Mouse (Mus musculus) kidney, adult 2 months (tissue): ENCODE measurements around the gene Ppp1r9a.

Experiments used
- CTCF ChIP-seq: fragments of 200-500 bp; conservative IDR thresholded peaks from 2 replicates; pipeline ENCODE4 v1.5.1; 2011; ENCODE audit warnings: low read depth, mild to moderate bottlenecking, control low read depth, low read length, moderate library complexity, mixed read lengths; ENCODE audit not compliant: insufficient read depth, insufficient read length
- POLR2A ChIP-seq: fragments of 200-500 bp; IDR thresholded peaks from one replicate; pipeline ENCODE4 v1.6.1; 2011; ENCODE audit warnings: low read depth, low read length, control low read depth

DNA sequence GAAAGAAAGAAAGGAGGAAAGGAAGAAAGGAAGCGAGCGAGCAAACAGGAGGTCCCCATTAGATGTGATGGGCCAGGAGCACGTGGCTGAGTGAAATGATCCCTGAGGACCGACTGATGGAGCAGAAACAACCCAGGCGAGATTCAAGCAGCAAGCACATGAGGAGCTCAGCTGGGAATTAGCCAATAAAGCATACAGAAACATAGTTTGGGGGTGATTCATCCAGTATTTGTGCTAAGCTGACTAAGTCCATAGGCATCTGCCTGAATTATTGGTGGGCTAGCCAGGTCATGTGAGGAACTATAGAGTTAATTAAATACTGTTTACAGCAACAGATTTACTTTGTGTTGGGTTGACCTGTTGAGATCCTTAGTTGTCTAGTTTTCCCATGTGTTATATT lies 277.9 kb downstream of the Ppp1r9a start:
- TF ChIP-seq POLR2A (no peak), CTCF (no peak)
